Mouse (Mus musculus) kidney, postnatal 10 days (tissue): ENCODE measurements at regions not wholly inside any gene's neighbourhood (a gene's known extent, or its start where the extent isn't known, plus 50 kb on each side); places are given as distances from the start of the nearest gene placed in this dataset.
A peak's percentile ranks its signal among the peaks of the same experiment; 100 is the strongest.

ENCODE experiments used
- DNase-seq: peaks from one replicate; pipeline ENCODE4 v3.0.0; 2021; ENCODE audit warnings: mixed read lengths

DNA sequence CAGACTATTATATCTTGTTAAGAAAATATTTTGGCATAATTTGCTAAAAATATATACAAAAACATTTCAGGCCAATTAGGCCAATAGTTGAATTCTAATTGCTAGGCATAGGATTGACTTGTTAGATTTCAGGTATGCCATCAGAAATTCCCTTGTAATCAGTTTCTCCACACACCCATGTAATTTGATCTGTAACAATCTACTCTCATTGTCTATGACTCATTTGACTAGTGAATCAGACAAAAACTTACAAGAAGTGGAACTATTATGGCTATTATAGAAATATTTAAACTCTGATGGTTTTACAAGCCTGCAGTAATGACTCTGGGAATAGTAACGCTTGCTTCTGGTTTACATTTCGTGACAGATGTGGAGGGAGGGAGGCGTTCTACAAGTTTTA lies 338.9 kb upstream of the Ptbp2 start:
- DNase-seq = no peak

DNA sequence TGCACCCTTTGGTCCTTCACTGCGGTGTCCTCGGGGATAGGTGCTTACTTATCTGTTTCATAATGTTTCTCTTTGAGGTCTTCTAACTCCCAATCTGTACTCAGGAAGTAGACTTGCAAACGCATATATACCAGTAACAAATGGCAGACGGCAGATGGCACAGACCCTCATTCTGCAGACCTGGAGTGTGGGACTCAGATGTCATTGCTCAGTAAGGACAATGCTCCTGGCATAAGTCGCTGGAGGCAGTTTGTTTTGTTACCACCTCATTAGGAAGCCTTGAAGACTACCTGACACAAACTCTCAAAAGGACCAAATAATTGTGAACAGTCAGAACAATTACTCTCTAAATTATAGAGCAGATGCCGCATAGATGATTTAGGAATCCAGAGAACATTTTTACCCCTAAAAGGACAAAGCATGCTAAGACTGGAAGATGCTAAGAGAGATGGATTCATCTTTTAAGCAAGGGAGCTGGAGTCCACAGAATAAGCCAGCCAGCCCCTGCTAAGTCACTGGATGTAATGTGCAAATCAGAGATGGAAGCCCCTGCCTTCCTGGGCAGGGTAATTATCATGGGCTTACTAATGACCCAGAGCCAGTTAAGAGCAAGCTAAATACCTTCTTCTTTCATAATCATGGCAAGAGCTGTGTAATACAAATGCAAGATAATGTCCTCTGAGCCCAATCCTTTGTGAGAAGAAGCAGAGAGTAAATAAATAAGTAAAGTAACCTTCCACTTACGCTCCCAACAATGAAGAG lies 299.1 kb upstream of the Ptbp2 start:
- DNase-seq = no peak

DNA sequence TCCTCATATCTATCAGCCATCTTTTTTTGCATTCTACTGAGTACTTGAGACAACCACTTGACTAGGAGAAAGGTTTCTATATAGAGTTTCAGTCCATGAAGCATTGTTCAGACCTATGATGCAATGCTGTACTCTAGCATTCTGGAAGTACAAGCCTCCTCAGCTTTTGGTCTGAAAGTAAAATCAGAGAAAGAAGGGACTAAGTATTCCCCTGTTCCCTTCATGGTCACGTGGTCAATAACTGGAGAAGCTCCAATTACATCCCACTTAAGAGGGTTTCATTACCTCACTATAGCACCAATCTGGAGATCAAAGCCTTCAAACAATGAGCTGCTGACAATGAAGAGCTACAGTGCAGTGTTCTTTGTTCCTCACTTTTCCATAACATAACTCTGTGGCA lies 289.3 kb upstream of the Ptbp2 start:
- no peak for DNase-seq

DNA sequence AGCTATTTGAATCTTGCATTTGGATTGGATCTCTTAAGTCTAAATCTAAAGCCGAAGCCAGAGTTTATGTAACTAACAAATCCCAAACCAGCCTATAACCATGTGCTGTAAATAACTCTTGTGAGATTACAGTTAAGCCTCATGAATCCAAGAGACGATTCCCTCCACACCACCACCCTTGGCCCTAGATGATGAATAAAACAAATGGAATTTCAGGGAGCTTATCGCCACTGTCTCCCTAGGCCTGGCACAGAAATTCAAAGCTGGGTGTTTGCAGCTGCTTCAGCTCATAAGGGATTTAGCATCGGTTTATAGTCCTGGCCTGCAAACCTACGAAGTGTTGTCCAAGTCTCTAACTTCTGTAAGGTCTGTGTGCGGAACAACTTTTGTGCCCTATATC lies 281.4 kb upstream of the Ptbp2 start:
- DNase-seq = no peak

DNA sequence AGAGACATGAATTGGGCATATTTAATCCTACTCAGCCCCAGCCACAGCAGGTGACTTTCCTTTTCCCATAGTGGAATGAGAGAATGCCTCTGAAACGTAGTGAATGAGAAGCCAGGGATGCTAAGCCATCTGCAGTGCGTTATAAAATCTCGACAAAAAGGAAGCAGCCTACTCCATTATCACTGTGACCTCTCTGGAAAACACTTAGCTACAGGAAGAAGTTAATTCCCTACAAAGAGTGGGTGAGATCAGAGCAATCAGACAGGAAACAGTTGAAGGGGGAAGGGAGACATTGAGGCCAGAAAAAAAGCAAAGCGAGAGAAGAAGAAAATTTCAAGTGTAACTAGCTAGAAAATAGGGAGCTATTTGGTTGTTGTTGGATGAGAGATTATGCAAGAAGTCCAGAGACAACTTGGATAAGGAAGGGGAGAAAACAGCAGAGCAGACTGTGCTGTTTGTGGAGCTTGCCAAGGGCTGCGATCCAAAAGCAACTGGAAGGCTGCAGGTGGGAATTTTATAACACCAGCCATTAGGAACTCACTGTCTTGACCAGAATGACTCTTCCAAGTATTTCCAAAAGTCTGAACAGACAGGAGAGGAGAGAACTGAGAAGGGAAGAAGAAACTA lies 280.7 kb upstream of the Ptbp2 start:
- DNase-seq = no peak

DNA sequence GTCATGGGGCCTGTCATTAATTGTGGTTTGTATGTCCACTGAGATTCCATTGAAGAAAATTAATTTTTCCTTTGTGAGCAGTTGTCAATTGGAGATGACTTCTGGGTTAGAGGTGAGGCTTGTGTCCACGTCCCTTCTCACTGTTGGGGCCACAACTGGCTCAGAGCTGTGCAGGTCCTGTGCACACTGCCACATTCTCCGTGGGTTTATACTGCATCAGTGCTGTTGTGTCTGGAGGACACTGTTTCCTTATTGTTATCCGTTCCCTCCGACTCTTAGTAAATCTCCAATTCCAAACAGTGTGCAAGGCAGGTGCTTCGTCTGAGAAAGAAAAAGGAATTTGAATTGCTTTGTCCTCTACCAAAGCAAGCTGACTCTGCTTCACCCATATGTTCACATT lies 278.0 kb upstream of the Ptbp2 start:
- DNase-seq = no peak

DNA sequence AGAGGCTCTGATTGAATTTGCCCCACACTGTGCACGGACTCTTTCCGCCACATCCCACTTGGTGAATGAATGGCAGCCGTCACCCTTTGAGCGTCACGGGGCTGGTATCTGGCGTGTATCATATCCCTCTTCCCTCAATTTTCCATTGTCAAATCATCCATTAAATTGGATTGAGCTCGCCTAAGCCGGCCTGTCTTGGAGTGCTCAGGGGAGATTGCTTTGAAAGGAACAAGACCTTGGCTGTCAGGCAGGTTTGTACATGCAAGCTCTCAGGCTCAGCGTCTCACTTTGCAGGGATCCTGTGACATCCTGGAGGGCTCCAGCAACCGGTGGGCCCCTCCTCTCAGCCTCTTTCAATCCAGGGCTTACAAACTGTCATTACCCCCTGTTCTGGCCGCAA lies 275.7 kb upstream of the Ptbp2 start:
- DNase-seq = no peak

DNA sequence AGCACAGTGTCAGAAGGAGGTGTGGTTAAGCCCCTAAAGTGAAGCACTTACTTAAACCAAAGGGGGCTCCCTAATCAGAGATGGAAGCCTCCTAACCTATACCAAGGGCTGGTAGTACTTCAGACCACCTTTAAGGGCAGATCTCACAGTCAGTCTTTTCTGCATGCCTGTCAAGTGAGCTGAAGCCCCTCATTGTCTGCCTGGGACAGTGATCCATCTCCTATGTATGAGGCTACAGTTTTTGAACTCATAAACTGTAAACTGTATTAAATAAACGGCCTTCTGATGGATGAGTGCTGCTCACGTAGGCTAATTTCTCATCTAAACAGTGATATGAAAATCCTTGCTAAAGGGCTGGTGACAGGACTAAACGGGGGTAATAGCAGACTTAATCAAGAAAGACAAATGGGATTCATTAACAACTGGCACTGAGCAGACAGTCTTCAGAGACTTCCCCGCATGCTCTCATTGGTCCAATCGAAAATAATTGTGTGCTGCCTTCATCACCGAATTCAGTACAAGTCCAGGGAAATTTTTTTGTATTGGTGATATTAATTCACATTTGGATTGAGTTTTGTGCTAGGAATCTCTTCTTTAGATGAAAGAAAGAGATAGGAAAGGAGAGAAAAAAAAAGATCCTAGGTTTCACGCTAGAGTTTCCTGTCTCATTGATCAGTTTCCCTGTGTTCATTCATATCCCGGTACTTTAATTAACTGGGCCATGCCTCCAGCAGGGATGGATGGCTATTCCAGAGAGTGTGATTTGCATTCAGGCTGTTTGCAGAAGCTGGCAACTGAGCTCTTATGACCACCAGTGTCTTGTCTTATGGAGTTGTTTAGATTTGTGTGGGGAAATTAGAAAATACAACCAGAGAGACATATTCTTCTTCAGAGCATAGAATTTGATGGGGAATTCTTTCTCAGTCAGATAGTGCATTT lies 271.2 kb upstream of the Ptbp2 start:
- no peak for DNase-seq

DNA sequence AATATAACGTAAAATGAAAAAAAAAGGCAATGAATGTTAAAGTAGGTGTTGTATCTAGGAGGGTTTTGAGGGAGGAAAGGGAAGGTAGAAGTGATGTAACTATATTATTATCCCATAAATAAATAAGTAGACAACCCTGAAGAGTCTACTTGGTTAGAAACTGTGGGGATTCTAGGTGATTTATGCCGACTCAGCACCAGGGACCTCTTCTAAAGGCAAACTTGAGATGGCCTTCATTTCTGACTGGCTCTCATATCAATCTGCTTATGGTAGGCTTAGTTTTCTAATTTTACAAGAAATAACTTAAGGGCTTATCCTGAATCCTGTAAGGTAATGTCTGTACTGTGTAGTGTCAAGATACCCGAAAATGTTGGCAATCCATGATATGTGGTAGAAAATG lies 263.0 kb upstream of the Ptbp2 start:
- no peak for DNase-seq

DNA sequence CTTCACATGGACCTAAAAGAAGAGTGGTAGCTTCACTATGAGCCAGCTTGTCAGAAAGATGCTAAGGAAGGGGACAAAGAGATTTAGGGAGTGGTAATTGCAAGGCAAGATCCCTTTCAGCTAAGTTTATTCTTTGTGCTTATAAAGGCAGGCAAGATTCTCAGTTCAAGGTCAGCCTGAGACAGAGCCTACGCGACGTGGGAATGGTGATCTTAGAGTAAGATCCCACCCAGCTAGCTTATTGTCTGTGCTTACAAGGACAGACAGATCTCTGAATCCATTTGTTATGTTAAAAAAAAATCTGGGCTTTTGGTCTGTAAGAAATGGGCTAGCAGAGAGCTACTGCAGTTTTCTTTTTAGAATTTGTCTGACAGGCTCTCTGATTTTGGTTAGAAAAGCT lies 253.3 kb upstream of the Ptbp2 start:
- no peak for DNase-seq

DNA sequence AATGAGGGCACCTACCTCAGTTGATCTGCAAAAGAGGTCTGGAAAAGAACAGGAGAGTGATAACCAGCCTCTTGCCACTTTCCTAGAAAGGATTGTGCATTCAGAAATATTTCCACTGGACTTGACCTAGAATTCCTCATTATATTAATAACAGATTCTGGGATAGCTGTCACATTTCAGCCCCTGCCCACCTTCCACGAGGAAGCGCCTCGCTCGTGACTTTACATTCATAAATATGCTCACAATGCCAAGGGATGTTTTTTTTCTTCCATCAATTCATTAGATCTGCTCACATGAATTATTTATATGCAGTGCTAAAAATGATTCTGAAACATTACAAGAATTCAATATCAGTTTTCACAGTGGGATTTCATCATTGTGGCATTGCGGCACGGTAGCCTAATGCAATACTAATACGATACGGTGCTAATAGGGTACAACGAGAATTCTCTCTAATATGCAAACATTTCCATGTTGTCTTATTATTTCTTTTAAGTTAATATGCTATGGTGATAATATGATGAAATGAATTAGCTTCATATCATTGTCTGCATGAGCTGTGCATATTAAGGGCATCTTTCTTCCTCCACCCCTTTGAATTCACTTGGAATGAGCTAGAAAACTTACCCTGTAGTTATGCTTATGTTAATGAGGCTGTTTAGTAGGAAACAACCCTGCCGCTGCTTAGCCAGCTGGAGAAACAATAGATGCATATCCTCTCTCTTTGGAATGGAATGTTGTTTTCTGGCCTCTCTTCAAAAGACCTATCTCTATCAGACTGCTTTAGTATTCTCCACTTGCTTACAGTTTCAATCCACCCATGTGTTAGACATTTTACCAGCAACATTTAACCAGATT lies 235.8 kb upstream of the Ptbp2 start:
- DNase-seq = no peak

DNA sequence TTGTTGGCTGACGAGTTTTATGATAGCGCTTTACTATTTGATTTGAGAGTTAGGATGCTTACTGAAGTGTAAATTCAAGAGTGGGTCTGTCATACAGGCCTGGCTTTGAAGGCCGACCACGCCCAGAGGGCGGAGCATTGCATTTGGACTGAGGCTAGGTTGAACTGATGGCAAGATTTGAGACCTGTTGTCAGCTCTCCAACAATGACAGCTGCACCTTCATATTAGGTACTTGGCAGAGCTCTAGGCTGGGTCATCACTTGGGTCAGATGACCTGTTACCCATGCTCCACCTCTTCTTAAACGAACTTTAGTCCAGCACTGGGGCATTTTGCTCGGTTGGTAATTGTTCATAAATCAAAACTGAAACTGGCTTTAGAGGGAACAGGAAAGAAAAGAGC lies 231.1 kb upstream of the Ptbp2 start:
- DNase-seq = no peak

DNA sequence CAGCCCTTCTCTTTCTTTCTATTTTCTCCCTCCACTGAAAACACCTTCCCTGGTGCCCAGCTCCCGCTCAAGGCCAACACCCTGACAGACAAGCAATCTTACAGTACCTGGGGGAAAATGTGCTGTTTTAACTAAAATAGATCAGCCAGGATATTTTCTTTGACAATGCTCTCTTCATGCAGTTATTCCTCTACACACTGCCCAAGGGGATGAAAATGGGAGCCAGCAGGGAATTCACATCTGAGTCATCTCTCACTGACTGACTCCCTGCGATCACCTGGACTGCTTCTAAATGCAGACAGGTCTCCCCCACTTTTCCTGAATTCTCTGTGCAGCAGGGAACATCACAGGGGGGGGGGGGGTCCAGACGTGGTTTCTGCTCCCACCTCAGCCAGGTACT lies 227.6 kb upstream of the Ptbp2 start:
- DNase-seq = no peak

DNA sequence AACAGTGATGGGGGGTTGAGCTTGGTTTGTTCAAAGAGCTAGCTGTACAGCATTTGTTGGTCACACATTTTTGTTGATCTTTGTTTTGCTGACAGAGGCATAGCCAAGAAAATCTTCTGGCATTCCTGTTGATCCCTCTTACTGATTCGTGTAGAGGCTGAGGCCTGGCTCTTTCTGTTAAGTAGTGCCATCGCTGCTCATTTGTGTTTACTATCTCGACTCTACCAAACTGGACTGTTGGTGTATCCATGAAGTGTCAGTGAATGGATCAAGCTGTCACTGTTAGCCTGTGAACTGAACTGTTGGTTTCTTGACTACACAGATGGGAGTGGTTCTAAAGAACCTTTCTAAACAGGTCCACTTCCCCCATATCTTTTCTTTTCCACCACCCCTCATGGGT lies 223.8 kb upstream of the Ptbp2 start:
- DNase-seq = no peak

DNA sequence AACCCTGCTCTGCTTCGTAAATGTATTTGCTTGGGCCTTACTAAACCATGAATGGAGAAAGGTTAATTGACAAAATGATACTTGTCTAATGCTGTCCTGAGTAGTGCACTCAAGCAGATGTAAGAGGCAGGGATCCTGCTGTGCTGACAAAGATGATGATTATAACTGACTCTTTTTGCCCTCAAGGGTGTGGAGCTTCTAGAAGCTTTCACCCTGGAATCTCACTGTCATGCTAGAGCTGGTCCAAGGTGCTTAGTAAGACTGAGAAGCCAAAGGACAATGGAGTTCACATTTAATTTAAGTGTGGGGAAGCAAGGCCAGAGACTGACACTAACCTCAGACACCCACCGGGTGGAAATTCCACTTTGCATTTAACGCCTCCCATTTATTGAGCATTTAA lies 220.3 kb upstream of the Ptbp2 start:
- DNase-seq = no peak

DNA sequence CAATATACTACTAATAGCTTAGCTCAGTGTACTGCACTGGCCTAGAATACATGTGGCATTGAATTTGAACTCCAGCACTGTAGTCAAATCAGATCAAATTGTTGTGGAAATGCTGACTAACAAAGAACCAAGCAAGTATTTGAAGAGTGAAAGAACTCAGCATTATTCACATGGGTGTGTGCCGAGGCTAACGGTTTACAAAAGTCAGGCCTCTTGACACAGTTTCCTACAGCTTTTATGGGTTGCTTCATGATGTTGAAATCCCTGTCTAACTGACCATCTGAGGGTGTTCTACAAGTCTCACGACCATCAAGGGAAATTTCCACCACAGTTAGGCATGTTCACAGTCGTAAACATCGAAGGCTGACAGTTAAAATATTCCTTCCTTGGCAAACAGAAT lies 216.0 kb upstream of the Ptbp2 start:
- no peak for DNase-seq

DNA sequence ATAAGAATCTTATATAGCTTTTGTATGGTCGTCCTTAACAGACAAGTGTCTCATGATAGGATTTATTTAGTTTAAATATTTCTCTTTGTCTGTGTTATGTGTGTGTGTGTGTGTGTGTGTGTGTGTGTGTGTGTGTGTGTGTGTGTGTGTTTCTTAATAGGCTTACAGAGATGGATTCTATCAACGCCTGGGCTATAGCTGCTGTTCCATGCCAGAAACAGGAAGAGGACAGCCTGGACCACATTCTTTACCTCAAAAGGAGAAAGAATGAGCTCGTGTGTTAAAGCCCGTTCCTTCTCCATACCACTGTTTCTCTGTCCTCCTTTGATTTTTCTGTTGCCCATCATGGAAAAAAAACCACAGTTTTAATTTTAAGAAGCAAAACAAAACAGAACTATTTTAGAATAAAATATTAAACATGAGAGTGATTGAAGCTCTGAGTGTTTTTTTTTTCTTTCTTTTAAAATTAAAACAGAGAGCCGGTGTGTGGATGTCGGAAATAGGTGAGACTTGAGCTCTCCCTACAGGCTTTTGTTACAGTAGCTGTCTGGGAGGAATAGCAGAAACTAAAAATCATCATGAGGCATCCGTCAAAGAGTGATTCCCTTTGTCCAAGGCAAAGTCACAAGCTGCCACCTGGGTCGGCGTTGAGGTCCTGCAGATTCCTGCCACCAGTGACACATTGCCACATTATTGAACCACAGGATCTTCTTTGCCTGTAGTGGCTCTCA lies 212.2 kb upstream of the Ptbp2 start:
- no peak for DNase-seq

DNA sequence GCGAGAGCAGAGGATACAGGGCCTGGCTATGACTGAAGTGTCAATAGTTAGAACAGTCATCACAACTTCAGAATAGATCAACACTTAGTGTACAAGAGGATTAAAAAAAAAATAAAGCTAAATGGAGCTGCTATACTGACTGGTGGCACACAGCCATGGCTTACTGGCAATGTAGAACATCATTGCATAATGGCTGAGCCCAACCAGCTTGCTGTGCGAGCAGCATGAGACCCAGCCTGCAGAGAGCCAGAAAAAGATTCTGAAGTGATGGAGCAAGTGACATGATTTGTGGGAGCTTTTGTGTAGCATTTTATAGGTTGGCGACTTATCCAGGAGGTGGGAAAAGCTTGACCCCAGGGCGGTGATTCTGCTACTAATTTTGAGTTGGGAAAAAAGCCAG lies 211.5 kb upstream of the Ptbp2 start:
- DNase-seq = peak; percentile 18

DNA sequence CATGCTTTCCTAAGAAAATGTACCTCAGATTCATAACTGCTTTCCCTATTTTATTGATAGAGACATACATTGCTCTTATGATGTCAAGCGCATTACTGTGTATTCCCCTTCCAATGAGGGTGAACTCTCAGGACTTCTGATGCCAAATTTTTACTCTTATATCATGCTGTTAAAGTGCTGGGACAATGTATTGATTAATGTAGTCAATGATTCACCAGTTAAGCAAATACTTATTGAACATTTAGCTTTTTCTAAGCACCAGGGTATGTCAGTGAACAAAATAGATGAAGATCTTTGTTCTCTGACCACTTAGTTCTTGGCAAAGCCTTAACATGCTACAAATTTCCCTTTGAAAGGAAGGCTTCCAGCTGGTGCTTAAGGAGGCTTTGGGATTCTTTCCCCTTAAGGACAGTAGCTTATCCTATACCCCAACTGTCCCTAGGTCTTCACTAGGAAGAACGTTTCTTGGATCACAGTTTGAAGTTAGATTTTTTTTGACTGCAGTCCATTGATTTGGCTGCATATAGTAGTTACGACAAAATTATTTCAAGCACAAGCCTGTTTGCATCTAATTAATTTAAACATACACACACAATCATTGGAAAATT lies 203.1 kb upstream of the Ptbp2 start:
- DNase-seq = no peak

DNA sequence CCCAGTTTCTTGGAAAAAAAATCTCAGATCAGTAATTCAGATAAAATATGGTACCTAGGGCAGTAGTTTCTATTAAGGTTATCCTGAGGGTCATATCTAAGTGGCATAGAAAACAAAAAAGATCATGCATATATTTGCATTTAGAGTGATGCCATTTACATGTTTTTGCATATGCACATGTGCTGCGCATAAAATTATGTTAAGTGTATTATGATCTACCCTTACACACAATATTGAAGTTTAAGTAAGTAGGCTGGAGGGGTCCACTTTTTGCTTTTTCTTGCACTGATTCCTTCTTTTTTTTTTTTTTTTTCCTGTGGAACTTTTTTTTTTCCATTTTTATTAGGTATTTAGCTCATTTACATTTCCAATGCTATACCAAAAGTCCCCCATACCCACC lies 193.1 kb upstream of the Ptbp2 start:
- no peak for DNase-seq

DNA sequence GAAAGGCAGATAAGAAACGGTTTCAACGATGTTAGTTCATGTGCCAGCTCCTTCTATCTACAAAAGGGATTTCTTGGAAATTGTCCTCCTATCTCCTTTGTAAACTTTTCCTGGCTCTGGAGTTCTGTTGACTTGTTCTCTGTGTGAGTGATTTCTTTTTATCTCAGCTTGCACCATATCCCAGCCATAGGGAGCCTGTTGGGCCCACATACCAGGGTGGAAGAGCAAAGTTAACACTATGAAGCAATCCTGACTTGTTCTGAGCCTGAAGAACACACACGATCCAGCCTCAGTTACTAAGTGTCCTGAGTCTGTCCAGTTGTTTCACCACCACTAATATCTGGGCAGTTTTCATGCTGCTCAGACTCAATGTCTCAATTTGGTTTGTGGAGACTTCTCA lies 192.1 kb upstream of the Ptbp2 start:
- no peak for DNase-seq
